Mouse (Mus musculus): ENCODE data around the gene Oaf. TPM values are rescaled to one million over a fixed set of nuclear protein-coding genes. Genes with fewer than 3 reads are reported as not detected.

Oaf gene
- 26.9 and 27.5 TPM in 2 replicates for polyA plus RNA-seq (2012; rRNA removed)

GRCm38 (mm10) chr9:43239712-43240593, at the start of gene Oaf:
Gene Oaf, minus strand, starts transcription at chr9:43239911.

GRCm38 (mm10) chr9:43210190-43210682, 29.5 kb downstream of the Oaf start, which contains the start of gene Pou2f3:
Gene Pou2f3, minus strand, starts transcription at chr9:43210369.

Other genes starting within 250 kb of the Oaf start
- gene Arhgef12, start 132.7 kb downstream of the Oaf start, polyA plus RNA-seq (2012; rRNA removed): 7.1 and 10.1 TPM in 2 replicates
- gene Tmem136, start 123.3 kb downstream of the Oaf start, polyA plus RNA-seq (2012; rRNA removed): 0.91 and 0.94 TPM in 2 replicates
- gene Pou2f3, start 29.5 kb downstream of the Oaf start, polyA plus RNA-seq (2012; rRNA removed): 0.01 TPM in 1 of 2 replicates, not detected in the other
- 0.01 and 0.12 TPM in 2 replicates for gene Trim29, start 70.9 kb upstream of the Oaf start, polyA plus RNA-seq (2012; rRNA removed)